Mouse (Mus musculus) heart, embryonic 16.5 days (tissue): ENCODE results near the gene Ggct. TPM values are rescaled to one million over a fixed set of nuclear protein-coding genes. Genes with fewer than 3 reads are reported as not detected.

Source experiments
- ATAC-seq: fragments of 200-750 bp; cut with Nextera tagmentation; replicated peaks from 2 replicates; pipeline ENCODE4 v1.8.0; 2017; ENCODE audit warnings: moderate number of reproducible peaks; ENCODE audit not compliant: insufficient read depth, low FRiP score; ENCODE audit errors: extremely low read depth
- H3K27ac ChIP-seq: fragments of 300-500 bp; sonication (generic); 2 replicates; pipeline ENCODE4 v1.5.1; 2014; ENCODE audit warnings: mild to moderate bottlenecking, low read length, control low read depth, moderate library complexity
- H3K27me3 ChIP-seq: fragments of 300-500 bp; sonication (generic); 2 replicates; pipeline ENCODE4 v1.6.1; 2014; ENCODE audit warnings: low read length, mixed read lengths; ENCODE audit not compliant: control insufficient read depth, insufficient read depth
- H3K36me3 ChIP-seq: fragments of 300-500 bp; sonication (generic); 2 replicates; pipeline ENCODE4 v1.6.1; 2014; ENCODE audit not compliant: control insufficient read depth, insufficient read depth
- H3K4me1 ChIP-seq: fragments of 300-500 bp; sonication (generic); 2 replicates; pipeline ENCODE4 v1.6.1; 2014; ENCODE audit warnings: low read length, mixed read lengths; ENCODE audit not compliant: control insufficient read depth, insufficient read depth
- H3K4me2 ChIP-seq: fragments of 300-500 bp; sonication (generic); 2 replicates; pipeline ENCODE4 v1.6.1; 2014; ENCODE audit warnings: low read depth, mild to moderate bottlenecking, control low read depth, low read length
- H3K4me3 ChIP-seq: fragments of 300-500 bp; sonication (generic); 2 replicates; pipeline ENCODE4 v1.5.1; 2014; ENCODE audit warnings: mild to moderate bottlenecking, control low read depth, low read length
- H3K9ac ChIP-seq: fragments of 300-500 bp; sonication (generic); 2 replicates; pipeline ENCODE4 v1.6.1; 2014; ENCODE audit warnings: low read length, control low read depth
- H3K9me3 ChIP-seq: fragments of 300-500 bp; sonication (generic); replicated peaks from 2 replicates; pipeline ENCODE4 v1.6.1; 2016; ENCODE audit warnings: low read length; ENCODE audit not compliant: control insufficient read depth
- WGBS: fragments of 180-500 bp; shearing (Covaris S2); extraction: QIAGEN DNeasy Blood & Tissue Kit; methylation state at CpG from one replicate; pipeline ENCODE4 v1.1.7; 2014; 5-methylcytosine and 5-hydroxymethylcytosine counted together
- polyA plus RNA-seq: library from polyadenylated mRNA; unstranded; fragments of >200 nt; fragmentation: Nextera tagmentation; extraction: Ambion mirVana; gene quantifications from 2 replicates; pipeline ENCODE4 v1.2.1, GENCODE M21; 2015

Ggct gene
- polyA plus RNA-seq, 1 experiment from 2014 or later: 8.1 TPM

DNA sequence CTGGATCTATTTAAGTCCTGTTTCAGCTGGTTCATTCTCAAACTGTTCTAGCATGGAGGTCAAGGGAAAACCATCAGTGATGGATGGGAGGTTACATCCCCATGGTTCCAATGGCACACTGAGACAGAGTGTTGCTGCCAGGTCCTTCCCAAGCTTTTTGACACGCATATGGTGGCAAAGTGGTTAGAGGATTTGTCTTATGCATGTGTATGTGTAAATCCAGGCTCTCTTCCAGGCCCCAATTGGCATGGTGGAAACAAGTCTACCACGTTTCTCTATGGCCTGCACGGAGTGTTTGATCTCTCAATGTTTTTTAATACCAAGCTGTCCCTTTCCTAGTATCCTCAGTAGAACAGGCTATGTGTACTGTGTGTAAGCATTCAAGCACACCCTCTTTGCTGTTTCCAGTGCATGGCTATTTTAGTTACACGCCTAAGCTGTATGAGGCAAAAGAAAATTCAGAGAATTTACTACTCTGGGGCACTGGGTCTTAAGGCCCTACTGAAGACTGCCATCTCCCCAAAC is 9.2 kb downstream of the Ggct start:
- no peaks in the 10 kb centered on the region for H3K36me3 ChIP-seq
- 86% methylated on average over 4 of the region's 4 CpGs for WGBS
- no peak overlapping the region for H3K4me3 ChIP-seq
- H3K9ac ChIP-seq: no peak overlapping the region
- H3K27me3 ChIP-seq: no peaks in the 10 kb centered on the region
- ATAC-seq: no peak
- H3K27ac ChIP-seq: no peak overlapping the region
- H3K4me2 ChIP-seq: no peak overlapping the region
- no peaks in the 10 kb centered on the region for H3K9me3 ChIP-seq
- H3K4me1 ChIP-seq: no peaks in the 10 kb centered on the region

DNA sequence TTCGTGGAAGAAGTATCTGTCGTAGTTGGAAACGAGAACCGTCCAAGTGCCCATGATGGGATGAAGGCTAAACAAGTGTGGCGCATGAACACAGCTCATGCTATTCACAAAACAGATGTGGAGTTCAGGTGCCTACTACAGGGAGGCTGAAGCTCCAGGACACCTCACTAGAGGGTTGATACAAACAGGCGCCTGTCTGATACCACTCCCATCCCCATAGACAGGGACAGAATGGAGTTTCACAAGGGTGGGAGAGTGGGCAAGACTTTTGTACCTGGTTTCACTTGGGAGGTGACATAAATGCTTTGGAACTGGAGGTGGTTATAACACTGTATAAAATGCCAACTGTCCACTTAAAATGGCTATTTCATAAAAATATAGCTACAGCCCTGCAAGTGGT is 13.3 kb downstream of the Ggct start:
- Histone ChIP-seq H3K4me2 (no peak overlapping the region), H3K36me3 (no peaks in the 10 kb centered on the region), H3K9me3 (no peaks in the 10 kb centered on the region), H3K27me3 (no peaks in the 10 kb centered on the region), H3K4me1 (no peaks in the 10 kb centered on the region), H3K9ac (no peak overlapping the region), H3K27ac (no peak overlapping the region), H3K4me3 (no peak overlapping the region)
- WGBS: 93% methylated on average over 6 of the region's 6 CpGs
- ATAC-seq: no peak

DNA sequence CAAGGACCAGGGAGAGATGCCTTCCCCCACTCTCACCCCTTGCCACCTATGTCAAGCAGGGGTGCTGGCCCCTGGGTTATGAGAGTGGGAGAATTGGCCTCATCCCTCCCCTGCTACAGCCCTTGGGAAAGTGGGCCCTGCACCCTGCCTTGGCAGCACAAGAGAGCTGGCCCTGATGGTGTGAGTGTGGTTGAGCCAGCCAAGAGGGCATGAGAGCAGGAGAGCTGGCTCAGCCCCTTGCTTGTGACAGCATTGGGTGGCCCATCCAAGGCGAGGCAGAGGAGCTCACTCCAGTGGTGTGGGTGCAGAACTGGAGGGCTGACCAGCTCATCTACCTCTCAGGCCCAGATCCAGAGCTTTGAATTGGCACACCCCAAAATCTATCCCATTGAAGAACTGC is 17.1 kb downstream of the Ggct start:
- no peak for ATAC-seq
- Histone ChIP-seq H3K9me3 (no peaks in the 10 kb centered on the region), H3K27ac (no peak overlapping the region), H3K36me3 (no peaks in the 10 kb centered on the region), H3K9ac (no peak overlapping the region), H3K4me1 (peaks cover 6% of the 10 kb centered on the region; the same call in 1 of the 2 replicates), H3K4me2 (no peak overlapping the region), H3K4me3 (no peak overlapping the region), H3K27me3 (no peaks in the 10 kb centered on the region)
- 74% methylated on average over 1 of the region's 1 CpGs for WGBS

DNA sequence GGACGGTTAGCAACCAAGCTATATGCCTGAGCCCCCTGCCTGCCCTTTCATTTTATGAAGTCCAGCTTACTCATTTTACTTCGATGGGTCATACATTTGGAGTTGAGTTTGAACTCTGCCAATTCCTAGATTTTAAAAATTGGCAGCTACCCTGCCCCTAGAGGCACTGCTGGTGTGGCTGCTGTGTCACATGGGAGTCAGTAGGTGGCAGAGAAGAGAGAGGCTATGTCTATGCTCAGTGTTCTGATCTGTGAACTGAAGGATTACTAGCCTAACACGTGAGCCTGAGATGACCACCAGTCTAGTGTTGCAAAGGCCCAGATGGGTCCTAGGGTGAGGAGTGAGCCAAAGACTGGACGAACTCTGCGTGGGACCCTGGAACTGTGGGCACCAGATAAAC is 18.2 kb downstream of the Ggct start:
- H3K4me1 ChIP-seq: peaks cover 6% of the 10 kb centered on the region; the same call in 1 of the 2 replicates
- H3K9ac ChIP-seq: no peak overlapping the region
- ATAC-seq: no peak
- H3K36me3 ChIP-seq: no peaks in the 10 kb centered on the region
- no peaks in the 10 kb centered on the region for H3K9me3 ChIP-seq
- no peak overlapping the region for H3K27ac ChIP-seq
- 62% methylated on average over 5 of the region's 5 CpGs for WGBS
- H3K4me2 ChIP-seq: no peak overlapping the region
- no peak overlapping the region for H3K4me3 ChIP-seq
- no peaks in the 10 kb centered on the region for H3K27me3 ChIP-seq

DNA sequence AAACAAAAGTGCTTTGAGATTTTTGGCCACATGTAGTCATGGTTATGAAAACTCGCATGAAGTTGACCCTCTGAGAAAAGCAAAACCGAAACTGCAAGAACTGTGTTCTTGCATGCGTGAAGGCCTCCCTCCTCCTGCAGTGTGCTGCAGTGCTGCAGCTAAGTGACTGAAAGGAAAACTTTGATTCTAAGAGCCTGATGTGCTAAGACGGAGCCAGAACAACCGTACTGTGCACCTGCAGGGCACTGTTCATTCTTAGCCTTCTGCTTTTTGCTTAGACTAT is 19.9 kb downstream of the Ggct start:
- Histone ChIP-seq H3K36me3 (no peaks in the 10 kb centered on the region), H3K4me2 (peak overlapping the region; percentile 89), H3K27me3 (no peaks in the 10 kb centered on the region), H3K9ac (peak overlapping the region; percentile 78), H3K4me1 (peaks cover 6% of the 10 kb centered on the region; the same call in 1 of the 2 replicates), H3K4me3 (peak overlapping the region; percentile 67), H3K9me3 (no peaks in the 10 kb centered on the region), H3K27ac (peak overlapping the region; percentile 46; the same call in 1 of the 2 replicates)
- no peak for ATAC-seq
- WGBS: 9% methylated on average over 5 of the region's 5 CpGs

DNA sequence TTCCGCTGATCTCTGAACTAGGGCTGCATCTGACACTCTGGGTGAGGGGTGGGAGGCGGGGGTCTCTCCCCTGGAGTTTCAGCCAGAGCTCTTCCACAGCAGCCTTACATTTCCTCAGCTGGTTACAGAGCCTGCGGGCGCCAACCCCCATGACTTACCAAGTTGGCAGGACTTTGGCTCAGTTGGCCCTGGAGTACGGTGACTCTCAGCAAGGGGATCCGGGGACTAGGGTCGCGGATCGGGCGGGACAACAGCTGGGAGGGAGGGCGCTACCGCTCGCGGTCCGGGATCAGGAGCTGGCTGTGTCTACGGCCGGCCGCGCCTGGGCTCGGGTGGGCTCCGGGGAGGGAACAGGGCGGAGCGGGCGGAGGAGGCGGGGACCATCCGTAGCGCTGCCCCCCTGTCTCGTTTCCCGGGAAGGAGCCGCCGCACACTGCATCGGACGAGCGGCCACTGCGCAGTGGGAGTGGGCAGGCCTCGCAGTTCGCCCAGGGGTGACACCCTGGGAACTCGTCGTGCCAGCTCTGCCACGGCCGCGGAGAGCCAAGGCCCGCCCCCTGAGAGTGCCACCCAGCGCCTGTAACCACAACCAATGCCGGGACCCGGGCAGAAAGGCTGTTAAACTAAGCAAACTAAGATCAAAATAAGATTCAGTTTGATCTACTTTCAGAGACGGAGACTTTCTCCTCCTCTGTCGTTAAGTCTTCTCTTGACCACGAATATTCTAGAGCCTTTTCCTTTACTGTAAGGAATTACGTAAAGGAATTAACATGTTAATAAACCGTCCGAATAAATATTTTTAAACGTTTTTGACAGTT is 20.4 kb downstream of the Ggct start, which contains the start of gene Nod1:
Nod1 (minus strand) TSS at position 502 of the 818 bp plus-strand sequence.
- peaks cover 6% of the 10 kb centered on the region; the same call in 1 of the 2 replicates for H3K4me1 ChIP-seq
- H3K4me3 ChIP-seq: peak within 1 kb of the TSS; percentile 67
- ATAC-seq: peak; percentile 89
- no peaks in the 10 kb centered on the region for H3K36me3 ChIP-seq
- WGBS: 2% methylated on average over 52 of the region's 53 CpGs
- H3K27ac ChIP-seq: peak within 1 kb of the TSS; percentile 73
- peak within 1 kb of the TSS; percentile 89 for H3K4me2 ChIP-seq
- H3K9ac ChIP-seq: peak within 1 kb of the TSS; percentile 78
- H3K9me3 ChIP-seq: no peaks in the 10 kb centered on the region
- no peaks in the 10 kb centered on the region for H3K27me3 ChIP-seq

DNA sequence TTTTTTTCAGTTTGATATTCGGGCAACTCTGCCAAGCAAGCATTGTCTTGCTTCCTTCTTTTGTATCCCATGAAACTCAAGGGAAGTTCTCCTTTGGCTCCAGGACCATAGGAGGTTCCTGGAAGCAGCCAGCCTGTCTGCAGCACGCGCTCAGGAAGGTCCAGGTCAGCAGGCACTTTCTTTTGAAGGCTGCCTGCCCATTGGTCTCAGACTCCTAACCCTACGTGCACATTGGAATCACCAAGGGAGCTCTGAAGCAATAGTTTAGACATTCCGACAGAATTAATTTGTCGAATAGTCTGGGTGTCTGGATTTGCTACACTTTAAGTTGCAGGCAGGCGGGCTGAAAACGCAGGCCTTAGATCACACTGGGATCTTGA is 21.0 kb downstream of the Ggct start:
- peak overlapping the region; percentile 89 for H3K4me2 ChIP-seq
- H3K27me3 ChIP-seq: no peaks in the 10 kb centered on the region
- WGBS: 30% methylated on average over 8 of the region's 8 CpGs
- peak overlapping the region; percentile 67 for H3K4me3 ChIP-seq
- H3K27ac ChIP-seq: peak overlapping the region; percentile 73
- H3K9ac ChIP-seq: peak overlapping the region; percentile 78
- no peaks in the 10 kb centered on the region for H3K9me3 ChIP-seq
- ATAC-seq: no peak
- H3K36me3 ChIP-seq: no peaks in the 10 kb centered on the region
- peaks cover 6% of the 10 kb centered on the region; the same call in 1 of the 2 replicates for H3K4me1 ChIP-seq

DNA sequence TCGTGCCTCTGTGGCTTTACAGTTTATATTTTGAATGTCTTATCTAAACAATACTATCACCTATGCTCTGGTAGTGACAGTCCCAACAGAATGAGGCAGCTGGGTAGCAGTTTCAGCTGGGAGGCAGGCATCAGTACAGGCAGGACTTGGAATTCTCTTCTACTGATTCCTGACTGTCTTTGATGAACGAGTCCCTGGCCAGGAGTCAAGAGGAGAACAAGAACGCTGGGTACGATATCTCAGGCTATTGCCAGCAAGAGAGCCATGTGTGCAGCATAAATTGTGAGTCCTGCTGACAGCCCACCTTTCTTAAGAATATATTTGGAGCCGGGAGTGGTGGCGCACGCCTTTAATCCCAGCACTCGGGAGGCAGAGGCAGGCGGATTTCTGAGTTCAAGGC is 22.2 kb downstream of the Ggct start:
- Histone ChIP-seq H3K9ac (no peak overlapping the region), H3K36me3 (no peaks in the 10 kb centered on the region), H3K27ac (no peak overlapping the region), H3K4me1 (peaks cover 6% of the 10 kb centered on the region; the same call in 1 of the 2 replicates), H3K9me3 (no peaks in the 10 kb centered on the region), H3K4me3 (no peak overlapping the region), H3K4me2 (0 out of 2 replicates have a peak overlapping the region, but pooled peaks have one; percentile 1), H3K27me3 (no peaks in the 10 kb centered on the region)
- 55% methylated on average over 9 of the region's 9 CpGs for WGBS
- no peak for ATAC-seq

DNA sequence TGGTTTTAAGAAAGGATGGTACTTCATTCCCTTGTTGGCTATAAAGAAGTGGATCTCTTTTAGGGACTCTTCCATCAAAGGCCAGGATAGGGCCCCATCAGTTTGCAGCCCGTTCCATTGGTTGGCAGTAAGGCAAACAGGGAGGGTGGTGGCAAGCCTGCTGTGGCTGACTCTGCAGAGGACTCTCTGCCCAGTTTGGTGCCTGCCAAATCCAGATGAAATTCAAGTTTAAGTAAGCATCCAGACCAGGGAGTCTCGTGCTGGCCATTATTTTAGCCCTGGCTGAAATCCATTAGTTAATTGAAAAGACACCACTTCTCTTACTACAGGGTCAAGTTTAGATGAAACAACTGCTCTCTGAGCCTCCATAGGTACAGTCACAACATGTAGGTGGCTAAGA is 22.9 kb downstream of the Ggct start:
- ATAC-seq: no peak
- WGBS: 62% methylated on average over 2 of the region's 2 CpGs
- no peak overlapping the region for H3K4me3 ChIP-seq

More for the DNA sequence above, 22.9 kb downstream of the Ggct start:
- H3K4me2 ChIP-seq: no peak overlapping the region
- H3K27me3 ChIP-seq: no peaks in the 10 kb centered on the region
- no peak overlapping the region for H3K27ac ChIP-seq
- no peaks in the 10 kb centered on the region for H3K9me3 ChIP-seq
- no peaks in the 10 kb centered on the region for H3K36me3 ChIP-seq
- H3K9ac ChIP-seq: no peak overlapping the region
- H3K4me1 ChIP-seq: peaks cover 6% of the 10 kb centered on the region; the same call in 1 of the 2 replicates
